Mouse (Mus musculus) kidney, adult 9 months (tissue): ENCODE measurements at regions not wholly inside any gene's neighbourhood (a gene's known extent, or its start where the extent isn't known, plus 50 kb on each side); places are given as distances from the start of the nearest gene placed in this dataset.

Experiments
- DNase-seq: peaks from one replicate; pipeline ENCODE4 v3.0.0; 2022

DNA sequence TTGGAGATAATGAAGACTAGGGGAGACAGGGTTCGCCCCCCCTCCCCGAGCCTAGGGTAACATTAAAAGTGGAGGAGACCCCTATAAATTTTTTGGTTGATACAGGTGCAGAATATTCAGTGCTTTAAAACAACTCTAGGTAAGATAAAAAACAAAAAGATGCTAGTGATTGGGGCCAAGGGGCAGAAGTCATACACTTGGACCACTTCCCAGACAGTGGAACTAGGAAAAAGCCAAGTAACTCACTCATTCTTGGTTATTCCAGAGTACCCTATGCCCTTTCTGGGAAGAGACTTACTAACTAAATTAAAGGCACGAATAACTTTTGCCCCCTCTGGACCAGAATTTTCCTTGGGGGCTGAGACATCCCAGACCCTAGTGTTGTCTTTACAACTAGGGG lies 221.8 kb upstream of the Ceacam5 start:
- DNase-seq: peak; percentile 62
